Mouse (Mus musculus) adrenal gland (tissue): ENCODE data around the gene Rnase10.
"Not testable (repeated sequence)": the region's sequence is repeated elsewhere in the genome, so short reads cannot be mapped to it uniquely, and the experiment has no call there.

Source experiments
- intact Hi-C: fragments of 180-260 bp; cut with DNase I; formaldehyde crosslinking; loops from one replicate; pipeline ENCODE4 v1.15.1; 2025
- long read RNA-seq, 2 experiments: library from polyadenylated mRNA; unstranded; transcript quantifications; one replicate each; pipeline ENCODE4 v2.0.0; 2020; ENCODE audit warnings: borderline replicate concordance in 1 of 2; ENCODE audit not compliant: insufficient replicate concordance in 1 of 2

Rnase10 gene
- long read RNA-seq, experiment 1, partial matches to known transcripts, result 0 of 1 reads
- long read RNA-seq, experiment 1, other reads (novel, unspliced or antisense), result 0 of 1 reads
- long read RNA-seq, experiment 2, result 0 reads

DNA sequence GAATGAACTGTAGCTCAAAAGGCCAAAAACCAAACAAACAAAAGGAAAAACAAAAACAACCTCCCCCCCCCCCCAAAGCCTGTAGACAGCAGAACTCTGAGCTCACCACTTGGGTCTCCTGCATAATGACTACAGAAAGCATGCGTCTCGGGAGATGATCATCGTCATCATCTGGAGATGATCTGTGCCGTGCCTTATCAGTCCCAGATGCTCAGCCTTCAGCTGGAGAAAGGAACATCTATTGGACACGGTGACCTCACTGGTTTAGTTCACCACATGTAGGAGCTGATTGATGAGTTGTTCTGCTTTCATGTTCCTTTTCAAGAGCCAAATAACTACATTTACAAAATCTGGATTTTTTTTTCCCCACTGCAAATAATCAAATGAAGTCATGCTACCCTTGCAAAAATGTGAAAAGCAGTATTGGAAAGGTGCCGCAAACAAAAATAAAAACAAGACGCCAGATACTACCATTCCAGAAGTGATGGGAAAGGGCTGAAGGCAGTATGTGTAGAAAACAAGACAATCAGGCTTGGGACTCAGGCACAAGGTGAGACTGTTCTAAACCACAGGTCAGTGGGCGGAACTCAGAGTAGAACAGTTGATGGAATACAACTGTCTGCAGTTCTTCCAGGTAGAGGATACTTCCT lies at the start of gene Rnase10:
TSS of gene Rnase10 (plus strand) at position 600 of the 650 bp plus-strand sequence.
- intact Hi-C loops, result no loop called here

DNA sequence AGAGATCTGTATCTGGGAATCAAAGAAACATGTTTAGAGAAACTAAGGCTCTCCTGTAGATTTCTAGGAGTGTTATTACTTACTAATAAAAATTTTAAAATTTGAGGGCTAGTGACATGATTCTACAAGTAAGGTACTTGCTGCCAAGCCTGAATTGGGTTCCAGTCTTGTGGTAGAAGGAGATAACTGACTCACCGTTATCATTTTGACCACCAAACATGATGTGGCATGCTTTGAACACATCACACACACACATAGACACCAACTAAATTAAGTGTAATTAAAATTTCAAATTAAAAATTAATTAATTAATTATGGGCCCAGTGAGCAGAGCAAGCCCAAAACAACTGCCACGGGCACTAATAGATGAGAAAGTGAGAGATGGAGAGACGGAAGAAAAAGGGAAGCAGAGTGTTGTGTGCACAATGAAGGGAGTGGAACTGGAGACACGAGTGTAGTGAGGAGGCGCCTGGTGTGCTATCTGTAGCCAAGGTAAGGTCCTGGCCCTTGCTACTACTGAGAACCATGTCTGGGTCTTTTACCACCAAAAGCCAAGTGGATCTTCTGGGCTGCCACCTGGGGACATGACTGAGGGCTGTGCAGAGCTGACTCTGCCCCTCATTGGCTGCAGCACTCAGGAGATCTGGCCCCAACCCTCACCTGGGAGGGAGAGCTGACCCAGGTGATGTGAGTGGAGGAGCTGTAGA lies 49.1 kb upstream of the Rnase10 start:
- intact Hi-C loops, result not testable (repeated sequence)

DNA sequence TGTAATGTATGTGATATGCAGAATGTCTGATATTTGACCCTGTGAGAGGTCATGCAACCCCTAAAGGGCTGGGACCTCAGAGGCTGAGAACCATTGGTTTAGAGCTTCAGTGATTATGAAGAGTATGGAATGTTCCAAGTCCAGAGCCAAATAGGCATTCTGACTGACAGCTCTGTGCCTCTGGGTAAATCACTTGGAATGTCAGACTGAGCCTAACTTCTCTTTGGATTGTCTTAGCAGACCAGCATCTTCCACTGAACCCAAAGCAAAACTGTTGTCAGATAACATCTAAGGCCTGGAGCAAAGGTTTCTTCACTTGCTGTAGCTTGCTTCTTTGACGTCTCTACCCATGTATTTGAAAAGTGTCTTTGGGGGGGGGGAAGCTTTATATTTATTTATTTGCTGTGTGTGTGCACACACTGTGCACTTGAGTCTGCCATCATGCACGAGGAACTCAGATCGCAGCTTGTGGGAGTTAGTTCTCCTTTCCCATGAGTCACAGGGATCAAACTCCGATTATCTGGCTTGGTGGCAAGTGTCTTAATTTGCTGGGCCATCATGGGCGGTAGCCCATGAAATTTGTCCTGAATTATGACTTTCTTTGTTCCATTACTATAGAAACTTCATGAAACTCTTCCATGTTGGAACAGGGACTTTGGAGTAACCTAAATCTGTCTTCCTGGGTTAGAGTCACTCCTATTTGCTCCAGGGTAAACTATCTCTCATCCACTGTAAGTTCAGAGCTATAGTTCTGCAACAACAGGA lies 39.2 kb upstream of the Rnase10 start:
- intact Hi-C loops, result no loop called here

DNA sequence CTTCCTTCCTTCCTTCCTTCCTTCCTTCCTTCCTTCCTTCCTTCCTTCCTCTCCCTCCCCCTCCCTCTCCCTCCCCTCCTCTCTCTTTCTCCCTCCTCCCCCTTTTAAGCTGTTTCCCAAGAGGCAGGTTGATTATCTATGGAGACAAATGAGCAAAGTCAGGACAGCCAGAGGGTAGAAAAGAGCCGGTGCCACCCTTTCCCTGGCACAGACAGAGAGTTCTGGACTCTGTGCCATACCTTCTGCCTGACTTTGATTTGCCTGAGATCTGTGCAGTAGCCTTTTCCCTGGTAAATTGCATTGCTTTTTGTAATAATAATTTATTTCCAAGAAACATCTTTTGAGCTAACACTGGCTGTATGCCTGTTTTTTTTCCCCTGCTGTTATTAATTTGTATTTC lies 38.5 kb upstream of the Rnase10 start:
- intact Hi-C loops, result no loop called here

DNA sequence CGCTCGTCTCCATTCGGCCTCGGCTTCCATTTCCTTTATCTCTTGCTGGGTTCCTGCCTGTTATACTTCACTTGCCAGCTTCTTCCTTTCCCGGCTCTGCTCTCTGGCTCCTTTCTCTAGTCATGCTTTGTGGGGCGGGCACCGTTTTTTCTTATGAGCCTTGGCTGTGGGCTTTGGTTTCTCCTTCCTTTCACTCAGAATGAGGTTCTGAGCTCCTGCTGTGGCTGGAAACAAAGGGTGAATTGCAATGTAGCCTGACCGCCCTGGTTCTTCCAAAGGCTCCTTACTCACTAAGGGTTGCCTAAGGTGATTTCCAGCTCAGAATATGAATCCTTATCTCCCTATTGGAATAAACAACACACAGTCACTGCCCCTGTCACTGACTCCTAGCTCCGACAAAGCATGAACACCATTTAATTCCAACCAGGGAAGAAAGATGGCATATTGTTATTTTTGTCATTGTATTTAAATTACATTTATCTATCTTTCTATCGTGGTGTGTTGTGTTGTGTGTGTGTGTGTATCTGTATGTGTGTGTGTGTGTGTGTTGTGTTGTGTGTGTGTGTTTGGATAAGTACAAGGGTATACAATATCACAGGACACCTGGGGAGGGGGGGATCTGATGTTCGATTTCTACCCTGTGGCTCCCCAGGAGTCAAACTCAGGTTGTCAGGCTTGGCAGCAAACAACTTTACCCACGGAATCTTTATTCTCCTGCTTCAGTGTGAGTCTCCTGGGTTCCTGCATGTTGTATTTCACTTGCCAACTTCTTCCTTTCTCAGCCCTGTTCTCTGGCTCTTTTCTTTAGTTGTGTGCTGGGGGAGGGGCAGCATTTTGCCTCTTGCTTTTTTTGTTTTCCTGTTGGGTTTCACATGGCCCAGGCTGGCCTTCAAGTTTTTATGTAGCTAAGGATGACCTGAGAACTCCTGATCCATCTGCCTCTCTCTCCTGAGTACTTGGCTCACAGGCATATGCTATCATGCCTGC lies 37.7 kb upstream of the Rnase10 start:
- intact Hi-C loops, result no loop called here

DNA sequence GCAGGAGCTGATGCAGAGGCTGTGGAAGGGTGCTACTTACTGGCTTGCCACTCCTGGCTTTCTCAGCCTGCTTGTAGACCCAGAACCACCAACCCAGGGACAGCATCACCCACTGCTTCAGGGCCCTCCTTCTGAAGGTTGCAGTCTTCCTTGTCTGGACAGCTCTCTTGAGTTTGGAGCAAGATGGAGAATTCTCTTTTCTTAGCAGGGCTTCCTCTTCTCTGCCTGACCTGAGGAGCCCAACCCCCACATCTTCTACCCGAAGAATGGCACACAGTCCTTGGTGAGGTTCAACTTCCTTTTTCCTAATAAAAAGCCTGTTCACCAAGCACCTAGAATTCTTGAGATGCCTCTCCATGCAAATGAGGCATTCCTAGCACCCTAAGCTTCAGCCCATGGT lies 36.7 kb upstream of the Rnase10 start:
- intact Hi-C loops, result no loop called here

DNA sequence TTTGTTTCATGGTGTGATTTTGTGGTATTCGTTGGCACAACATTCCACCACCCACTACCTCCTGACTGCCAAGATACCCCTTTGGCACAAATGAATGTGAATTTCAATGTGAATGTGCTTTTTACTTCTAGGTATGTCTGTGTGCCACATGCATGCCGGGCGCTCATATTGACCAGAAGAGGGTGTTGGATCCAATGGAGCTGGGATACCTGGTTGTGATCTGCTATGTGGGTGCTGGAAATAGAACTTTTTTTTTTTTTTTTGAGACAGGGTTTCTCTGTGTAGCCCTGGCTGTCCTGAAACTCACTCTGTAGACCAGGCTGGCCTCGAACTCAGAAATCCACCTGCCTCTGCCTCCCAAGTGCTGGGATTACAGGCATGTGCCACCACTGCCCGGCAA lies 34.5 kb upstream of the Rnase10 start:
- intact Hi-C loops, result not testable (repeated sequence)

DNA sequence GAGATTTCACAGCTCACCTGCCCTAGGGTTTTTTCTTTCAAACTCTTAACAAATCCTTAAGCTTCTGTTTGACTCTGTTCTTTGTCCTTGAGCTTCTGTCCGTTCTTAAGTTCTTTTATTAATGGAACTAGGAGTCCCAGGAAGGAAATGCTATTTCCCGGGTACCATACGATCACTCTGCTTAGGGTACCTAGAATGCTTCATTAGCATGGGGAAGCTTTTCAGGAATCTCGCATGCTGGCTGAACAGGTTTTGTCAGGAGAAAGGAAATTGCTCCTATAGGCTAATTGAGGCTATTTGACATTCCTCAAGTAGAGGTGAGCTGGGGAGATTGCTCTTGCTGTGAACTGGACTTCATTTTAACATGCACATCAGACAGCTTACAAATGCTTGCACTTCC lies 33.9 kb upstream of the Rnase10 start:
- intact Hi-C loops, result no loop called here

DNA sequence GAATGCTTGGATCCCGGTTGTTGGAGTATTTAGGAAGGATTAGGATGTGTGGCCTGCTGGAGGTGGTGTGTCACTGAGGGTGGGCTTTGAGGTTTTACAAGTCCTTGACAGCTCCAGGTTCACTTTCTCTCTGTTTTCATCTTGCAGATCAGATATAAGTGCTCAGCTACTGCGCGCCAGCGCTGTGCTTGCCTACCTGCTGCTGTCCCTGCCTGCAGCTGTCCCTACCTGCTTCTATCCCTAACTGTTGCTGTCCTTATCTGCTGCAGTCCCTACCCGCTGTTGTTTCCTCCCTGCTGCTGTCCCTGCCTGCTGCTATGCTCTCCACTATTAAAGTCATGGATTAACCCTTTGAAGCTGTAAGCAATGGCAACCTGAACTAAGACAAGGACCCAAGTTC lies 32.5 kb upstream of the Rnase10 start:
- intact Hi-C loops, result loop anchor here (5.0 kb wide), 1 partner anchor 87 kb away; no protein-coding TSS in a partner anchor

DNA sequence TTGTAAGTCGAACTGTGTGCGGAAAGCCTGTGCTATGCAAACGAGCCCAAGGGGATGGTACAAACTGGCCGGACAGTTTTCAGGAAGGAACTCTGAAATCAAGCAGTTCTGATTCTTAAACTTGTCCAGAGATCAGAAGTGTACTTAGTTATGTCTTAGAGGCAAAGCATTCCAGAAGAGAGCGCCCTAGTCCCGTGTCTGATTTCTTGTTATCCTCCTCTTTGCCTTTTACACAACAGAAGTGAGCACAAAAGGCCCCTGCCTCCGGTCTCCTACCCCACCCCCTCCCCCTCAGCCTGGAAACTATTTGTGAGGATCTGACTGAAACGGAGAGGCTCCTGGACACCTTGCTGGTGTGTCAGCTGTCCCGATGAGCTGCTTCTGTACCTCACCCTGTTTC lies 30.9 kb upstream of the Rnase10 start:
- intact Hi-C loops, result loop anchor here (5.0 kb wide), 1 partner anchor 86 kb away; no protein-coding TSS in a partner anchor

DNA sequence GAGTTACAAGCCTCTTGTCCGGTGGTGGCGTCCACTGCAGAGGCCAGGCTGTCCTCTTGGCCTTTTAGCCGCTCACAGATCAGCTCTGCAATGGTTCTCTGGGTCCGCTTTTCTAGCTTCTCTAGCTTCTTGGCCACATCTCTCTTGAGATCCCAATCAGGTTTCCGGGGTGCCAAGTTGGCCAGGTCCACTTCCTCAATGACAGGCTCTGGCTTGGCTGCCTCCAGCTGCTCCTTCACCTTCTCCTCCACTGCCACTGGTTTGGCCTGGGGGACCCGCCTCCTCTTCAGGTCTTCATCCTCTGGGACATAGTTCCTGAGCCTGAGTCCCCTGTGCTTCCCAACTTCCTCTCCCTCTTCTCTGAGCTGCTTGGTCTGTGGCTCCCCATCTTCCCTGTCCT lies 29.1 kb upstream of the Rnase10 start:
- intact Hi-C loops, result loop anchor here (5.0 kb wide), 1 partner anchor 84 kb away; no protein-coding TSS in a partner anchor

DNA sequence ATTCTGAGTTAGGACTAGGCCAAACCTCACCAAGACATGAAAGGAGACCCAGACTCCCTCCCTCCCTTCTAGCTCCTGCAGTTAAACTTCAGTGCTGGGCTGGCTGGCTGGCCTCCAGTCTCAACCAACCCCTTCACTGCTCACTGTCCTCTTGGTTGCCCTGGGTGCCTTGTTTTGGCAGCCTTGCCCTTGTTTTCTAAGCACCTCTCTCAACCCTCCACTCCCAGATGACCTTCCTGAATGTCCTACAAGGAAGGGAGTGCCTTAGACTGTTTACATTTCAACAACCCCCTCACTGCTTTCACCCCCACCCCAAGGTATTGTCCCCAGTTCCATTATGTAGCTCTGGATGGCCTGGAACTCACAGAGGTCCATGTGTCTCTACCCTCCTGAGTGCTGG lies 27.9 kb upstream of the Rnase10 start:
- intact Hi-C loops, result loop anchor here (5.0 kb wide), 1 partner anchor 83 kb away; no protein-coding TSS in a partner anchor

DNA sequence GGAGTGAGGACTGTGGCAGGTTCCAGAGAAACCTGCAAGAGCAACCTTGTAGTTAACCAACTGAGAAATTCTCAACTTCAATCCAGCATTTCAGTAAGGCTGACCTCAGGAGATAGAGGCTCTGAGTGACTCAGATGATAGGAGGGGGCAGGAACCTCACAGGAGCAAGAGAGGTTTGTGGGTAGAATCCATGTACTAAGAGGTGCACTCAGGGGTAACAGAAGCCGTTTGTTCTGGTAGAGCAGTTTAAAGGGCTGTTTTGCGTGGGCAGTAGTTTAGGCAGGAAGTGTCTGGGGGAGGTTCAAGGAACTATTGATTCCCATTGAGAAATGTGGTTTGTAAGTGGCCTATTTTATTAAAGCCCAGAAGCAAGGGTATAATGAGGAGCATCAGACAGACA lies 26.3 kb upstream of the Rnase10 start:
- intact Hi-C loops, result no loop called here

DNA sequence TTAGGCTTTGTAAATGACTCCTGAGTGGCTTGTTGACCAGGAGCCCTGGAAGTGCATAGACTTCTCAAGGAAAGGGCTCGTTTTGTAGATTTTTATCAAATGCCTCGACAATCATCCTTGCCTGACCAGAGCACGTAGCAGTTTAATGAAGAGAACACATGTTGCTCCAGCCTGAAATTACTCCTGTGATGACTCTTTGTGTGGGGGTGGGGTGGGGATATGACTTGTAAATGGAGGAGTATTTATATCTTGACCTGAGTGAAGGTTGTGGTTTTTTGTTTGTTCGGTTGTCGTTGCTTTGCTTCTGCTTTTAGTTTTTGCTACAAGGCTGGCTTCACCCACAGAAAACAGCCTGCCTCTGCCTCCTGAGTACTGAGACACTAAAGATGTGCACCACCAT lies 25.7 kb upstream of the Rnase10 start:
- intact Hi-C loops, result no loop called here

DNA sequence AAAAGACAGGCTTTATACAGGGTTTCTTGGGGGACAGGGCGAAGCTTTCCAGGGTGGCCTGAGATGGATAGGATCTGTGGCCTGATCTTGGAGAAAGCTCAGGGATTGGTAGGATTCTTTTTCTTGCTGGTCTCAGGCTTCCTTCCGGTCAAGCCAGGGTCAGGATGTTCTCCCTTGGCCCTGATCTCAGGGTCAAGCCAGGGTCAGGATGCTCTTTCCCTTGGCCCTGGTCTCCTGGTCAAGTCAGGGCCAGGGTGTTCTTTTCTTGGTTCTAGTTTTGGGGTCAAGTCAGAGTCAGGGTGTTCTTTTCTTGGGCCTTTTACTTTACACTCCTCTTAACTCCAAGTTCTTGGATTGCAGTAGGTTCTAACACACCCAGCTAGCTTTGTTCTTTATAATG lies 19.9 kb upstream of the Rnase10 start:
- intact Hi-C loops, result no loop called here

DNA sequence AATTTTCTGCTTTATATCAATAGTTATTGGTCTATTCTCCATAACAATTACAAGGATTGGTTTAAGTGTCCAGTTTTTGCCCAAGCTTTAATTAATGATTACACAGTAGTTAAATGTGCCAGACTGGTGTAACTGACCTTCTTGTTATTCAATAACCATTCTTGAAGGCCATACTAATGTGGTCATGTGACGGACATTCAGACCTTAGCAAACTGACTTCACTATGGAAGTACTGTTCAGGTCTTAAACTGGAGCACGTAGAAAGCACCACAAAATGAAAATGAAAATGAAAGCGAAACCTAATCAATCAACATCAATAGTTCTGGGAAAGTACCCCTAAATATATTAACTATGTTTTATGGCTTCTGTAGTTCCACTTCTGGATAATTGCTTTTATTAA lies 16.5 kb upstream of the Rnase10 start:
- intact Hi-C loops, result no loop called here

DNA sequence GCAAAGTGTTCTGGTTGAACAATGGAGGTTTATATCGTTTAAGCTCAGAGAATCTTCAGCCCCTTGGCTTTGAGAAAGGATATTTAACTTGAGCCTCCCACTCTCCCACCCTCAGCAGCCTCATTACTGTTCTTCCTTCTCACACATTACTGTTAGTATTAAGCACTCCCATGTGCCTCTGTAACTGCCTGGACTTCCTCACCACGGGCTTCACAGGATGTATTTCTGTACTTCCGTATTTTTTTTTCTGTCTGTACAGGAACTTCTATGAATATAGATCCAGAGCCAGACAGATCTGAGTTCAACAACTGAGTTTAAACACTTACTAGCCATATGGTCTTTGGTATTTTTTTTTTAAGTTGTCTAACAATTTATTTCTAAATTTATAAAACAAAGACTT lies 10.5 kb upstream of the Rnase10 start:
- intact Hi-C loops, result no loop called here

DNA sequence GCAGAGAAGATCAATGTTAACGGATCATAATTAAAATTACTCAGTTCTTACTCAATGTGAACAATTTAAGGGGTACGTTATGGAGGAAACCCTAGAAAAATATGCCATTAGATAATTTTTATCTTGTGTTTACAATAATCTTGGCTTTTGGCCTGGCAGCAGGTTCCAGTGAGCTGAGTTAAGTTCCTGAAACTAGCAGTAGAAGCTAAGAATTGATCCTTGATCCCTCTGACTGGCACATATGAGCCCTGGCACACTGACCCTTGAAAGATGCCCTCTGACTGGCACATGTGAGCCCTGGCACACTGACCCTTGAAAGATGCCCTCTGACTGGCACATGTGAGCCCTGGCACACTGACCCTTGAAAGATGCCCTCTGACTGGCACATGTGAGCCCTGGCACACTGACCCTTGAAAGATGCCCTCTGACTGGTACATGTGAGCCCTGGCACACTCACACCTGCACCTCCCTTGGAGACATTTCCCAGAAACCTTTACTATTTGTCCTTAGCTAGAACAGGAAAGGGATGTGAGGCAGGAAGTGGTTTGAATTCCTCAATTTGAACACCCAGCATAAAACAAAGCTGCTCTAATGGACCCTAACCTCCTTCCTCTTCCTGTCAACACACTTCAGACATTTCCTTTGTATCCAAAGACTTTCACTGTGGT lies 9.4 kb upstream of the Rnase10 start:
- intact Hi-C loops, result no loop called here

DNA sequence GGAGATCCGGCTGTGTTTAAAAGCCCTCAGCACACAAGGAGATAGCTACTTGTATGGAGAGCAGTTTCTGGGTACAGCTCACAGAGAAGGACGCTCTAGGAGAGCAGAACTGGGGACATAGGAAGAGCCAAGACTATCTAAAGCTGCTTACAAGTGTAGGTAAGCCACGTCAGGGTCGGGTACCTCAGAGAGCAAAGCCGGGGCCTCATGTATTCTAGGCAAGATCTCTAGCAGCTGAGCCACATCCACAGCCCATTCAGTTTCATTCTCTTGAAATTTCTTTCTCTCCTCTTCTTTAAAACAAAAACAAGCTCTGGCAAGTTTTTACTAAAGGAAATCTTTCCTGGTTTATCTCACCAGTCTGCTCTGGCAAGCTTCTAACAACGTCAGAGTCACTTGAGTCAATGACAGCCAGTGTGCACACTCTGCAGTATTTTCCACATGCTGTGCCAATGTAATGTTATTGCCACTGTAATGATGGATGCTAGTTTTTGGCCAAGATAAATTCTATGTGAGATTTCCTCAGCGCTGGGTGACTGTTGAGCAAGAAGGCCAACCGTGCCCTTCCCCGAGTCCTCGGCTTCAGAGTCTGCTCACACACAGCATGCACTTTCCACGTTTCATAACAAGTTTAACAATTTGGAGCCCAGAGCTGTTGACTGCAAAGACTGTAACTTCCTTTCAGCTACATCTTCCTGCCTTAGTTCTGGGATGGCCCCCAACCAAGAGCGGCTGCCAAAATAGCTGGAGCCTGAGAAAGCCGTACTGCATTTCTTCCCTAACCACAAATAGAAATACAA lies 563 bp downstream of the Rnase10 start:
- intact Hi-C loops, result no loop called here
